Mouse (Mus musculus) lung, postnatal 0 days (tissue): Measurements from ENCODE around the gene Ric8b.

Experiments
- CTCF ChIP-seq: IDR thresholded peaks from 2 replicates; pipeline ENCODE4 v1.5.1; 2016; ENCODE audit warnings: antibody characterized with exemption, mild to moderate bottlenecking
- EP300 ChIP-seq: IDR thresholded peaks from 2 replicates; pipeline ENCODE4 v1.6.1; 2016; ENCODE audit warnings: antibody characterized with exemption, mild to moderate bottlenecking, control low read depth

DNA sequence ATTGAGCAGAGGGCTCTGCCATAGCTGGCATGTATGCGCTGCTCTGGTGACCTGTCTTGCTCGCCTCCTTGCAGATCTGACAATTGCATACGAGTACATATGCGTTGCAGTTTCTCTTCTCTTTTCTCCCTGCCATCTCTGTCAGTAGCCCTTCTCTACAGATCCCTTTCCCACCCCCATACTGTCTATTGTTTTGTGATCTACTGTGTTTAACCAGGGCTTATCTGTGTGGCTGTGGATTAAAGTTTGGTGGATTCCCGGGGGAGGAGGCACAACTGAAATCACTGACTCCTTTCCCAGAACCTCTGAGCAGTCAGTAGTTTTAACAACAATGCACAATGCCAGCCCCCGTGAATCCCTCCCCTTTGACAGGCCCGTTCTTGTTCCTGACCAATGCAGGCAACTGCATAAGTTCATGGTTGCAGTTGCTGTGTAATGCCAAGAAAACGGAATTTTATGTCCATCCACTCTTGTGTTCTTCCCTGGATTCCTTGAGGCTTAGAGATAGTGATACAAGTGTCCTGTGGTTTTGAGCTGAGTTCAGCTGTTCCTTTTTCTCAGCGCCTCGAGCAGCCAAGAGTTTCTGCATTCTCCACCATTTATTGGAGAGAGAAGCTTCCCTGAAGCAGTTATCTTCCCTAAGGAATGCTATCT is 80.3 kb downstream of the Ric8b start:
- TF ChIP-seq CTCF (no peak), EP300 (no peak)
